Mouse (Mus musculus): ENCODE measurements around the gene Npffr2. TPM values are rescaled to one million over a fixed set of nuclear protein-coding genes. Genes with fewer than 3 reads are reported as not detected.

The Npffr2 gene
- polyA plus RNA-seq, 1 experiment, result 0.14 TPM

- DNase-seq (ENCODE audit: low read depth), result peak; percentile 10
- TF ChIP-seq CTCF (IDR thresholded peaks at IDR 0.05; ENCODE audit: borderline replicate concordance, extremely low read depth, insufficient read depth, insufficient read length) (no peak), POLR2A (IDR thresholded peaks at IDR 0.05; ENCODE audit: borderline replicate concordance, extremely low read depth, insufficient read depth, insufficient read length, poor library complexity, severe bottlenecking) (no peak)
Observed at GRCm38 (mm10) chr5:89578678-89579077, 51.4 kb downstream of the Npffr2 start.

- TF ChIP-seq POLR2A (IDR thresholded peaks at IDR 0.05; ENCODE audit: borderline replicate concordance, extremely low read depth, insufficient read depth, insufficient read length, poor library complexity, severe bottlenecking), result no peak
- TF ChIP-seq CTCF (IDR thresholded peaks at IDR 0.05; ENCODE audit: borderline replicate concordance, extremely low read depth, insufficient read depth, insufficient read length), result no peak
- DNase-seq (ENCODE audit: low read depth), result peak; percentile 14
Observed at GRCm38 (mm10) chr5:89579181-89579580, 52.0 kb downstream of the Npffr2 start.

DNA sequence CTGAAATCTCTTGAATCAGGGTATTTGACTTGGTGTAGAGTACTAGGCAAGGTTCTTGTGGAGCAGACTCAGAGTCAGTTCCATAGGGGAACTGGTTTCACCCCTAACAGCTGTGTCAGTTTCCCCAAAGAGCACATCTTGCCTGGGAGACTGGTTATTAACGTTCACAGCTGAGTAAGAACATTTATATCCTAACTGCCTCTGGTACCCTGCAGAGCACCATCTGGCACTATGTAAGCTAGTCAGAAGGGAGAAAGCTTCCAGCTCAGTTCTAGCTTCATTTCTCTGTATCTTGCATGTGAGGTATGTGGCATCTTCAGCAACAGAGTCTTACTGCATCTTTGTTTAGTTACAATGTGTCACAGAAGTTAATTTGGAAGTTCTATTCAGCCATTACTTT is 53.9 kb downstream of the Npffr2 start:
- DNase-seq (ENCODE audit: low read depth), result peak; percentile 50

DNA sequence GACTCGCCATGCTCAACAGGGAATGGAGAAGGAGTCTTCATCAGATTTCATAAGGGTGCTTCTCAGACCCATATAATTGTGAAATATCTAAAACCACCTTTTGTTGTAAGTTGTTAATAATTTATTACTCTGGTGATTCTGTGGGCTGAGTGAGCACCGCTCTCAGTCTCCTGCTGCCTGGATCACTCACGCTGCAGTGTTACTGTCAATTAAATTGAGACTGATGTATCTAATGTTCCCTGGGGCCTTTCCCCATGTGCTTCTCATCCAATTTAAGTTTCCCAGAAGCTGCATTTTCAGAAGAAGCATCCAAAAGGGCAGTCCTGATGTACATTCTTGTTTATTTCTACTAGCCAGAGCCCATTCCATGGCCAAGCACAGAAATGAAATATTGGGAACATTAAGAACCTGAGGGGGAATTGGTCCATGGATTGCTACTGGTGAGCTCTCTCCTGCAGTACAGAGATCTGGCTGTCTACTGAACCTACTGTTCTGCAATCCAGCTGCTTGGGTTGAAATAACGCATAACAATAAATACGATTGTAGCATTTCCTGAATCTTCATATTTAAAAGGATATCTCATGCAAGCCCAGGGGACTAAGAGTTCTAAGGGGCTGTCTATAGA is 54.6 kb downstream of the Npffr2 start:
- TF ChIP-seq CTCF (IDR thresholded peaks at IDR 0.05; ENCODE audit: borderline replicate concordance, extremely low read depth, insufficient read depth, insufficient read length) (no peak), POLR2A (IDR thresholded peaks at IDR 0.05; ENCODE audit: borderline replicate concordance, extremely low read depth, insufficient read depth, insufficient read length, poor library complexity, severe bottlenecking) (no peak)
- DNase-seq (ENCODE audit: low read depth), result peak; percentile 56

More for the DNA sequence above, 53.9 kb downstream of the Npffr2 start:
- no peak for TF ChIP-seq POLR2A (IDR thresholded peaks at IDR 0.05; ENCODE audit: borderline replicate concordance, extremely low read depth, insufficient read depth, insufficient read length, poor library complexity, severe bottlenecking)
- no peak for TF ChIP-seq CTCF (IDR thresholded peaks at IDR 0.05; ENCODE audit: borderline replicate concordance, extremely low read depth, insufficient read depth, insufficient read length)

GRCm38 (mm10) chr5:89585021-89585420 is 57.8 kb downstream of the Npffr2 start:
- DNase-seq (ENCODE audit: low read depth), result no peak
- TF ChIP-seq CTCF (IDR thresholded peaks at IDR 0.05; ENCODE audit: borderline replicate concordance, extremely low read depth, insufficient read depth, insufficient read length), result no peak
- no peak for TF ChIP-seq POLR2A (IDR thresholded peaks at IDR 0.05; ENCODE audit: borderline replicate concordance, extremely low read depth, insufficient read depth, insufficient read length, poor library complexity, severe bottlenecking)

DNA sequence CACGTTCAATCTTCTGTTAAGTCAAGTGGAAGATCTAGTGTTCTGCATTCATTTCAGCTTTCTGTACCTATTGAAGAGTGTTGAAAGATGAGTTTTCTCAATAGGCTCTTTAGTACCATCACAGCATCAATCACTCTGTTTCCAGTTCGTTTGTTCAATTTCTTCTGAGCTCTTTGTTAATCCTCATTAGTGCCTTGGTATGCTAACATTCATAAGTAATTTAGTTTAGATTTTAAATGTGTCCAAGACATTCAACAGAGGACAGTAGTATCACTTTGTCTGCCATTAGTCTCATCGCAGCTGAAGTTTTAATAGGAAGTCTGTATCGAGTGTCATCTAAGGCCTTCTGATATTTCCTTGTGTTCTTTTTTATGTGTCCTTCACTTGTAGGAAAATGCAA is 65.1 kb downstream of the Npffr2 start:
- TF ChIP-seq CTCF (IDR thresholded peaks at IDR 0.05; ENCODE audit: borderline replicate concordance, extremely low read depth, insufficient read depth, insufficient read length), result no peak
- DNase-seq (ENCODE audit: low read depth), result no peak

- peak; percentile 78 for DNase-seq (ENCODE audit: low read depth)
- TF ChIP-seq CTCF (IDR thresholded peaks at IDR 0.05; ENCODE audit: borderline replicate concordance, extremely low read depth, insufficient read depth, insufficient read length), result no peak
- no peak for TF ChIP-seq POLR2A (IDR thresholded peaks at IDR 0.05; ENCODE audit: borderline replicate concordance, extremely low read depth, insufficient read depth, insufficient read length, poor library complexity, severe bottlenecking)
Observed at GRCm38 (mm10) chr5:89611322-89612015, 84.2 kb downstream of the Npffr2 start.

DNA sequence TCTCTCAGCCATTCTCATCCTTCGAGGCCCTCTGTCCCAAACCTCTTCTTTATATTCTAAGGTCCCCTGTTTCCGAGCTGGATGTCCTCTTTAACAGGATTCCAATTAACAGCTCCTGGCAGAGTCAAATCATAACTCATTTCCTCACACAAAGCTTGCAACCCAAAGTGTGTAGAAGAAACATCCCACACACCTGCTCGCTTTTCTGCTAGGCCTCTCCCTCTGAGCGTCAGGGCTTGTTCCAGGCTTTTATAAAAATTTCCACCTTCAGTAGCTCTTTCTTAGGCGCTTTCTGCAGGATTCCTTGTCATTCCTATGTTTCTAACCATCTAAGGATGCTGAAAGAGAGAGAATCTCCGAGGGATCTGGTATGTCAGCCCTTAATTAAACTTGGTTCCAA is 85.0 kb downstream of the Npffr2 start:
- peak; percentile 32 for DNase-seq (ENCODE audit: low read depth)
- no peak for TF ChIP-seq CTCF (IDR thresholded peaks at IDR 0.05; ENCODE audit: borderline replicate concordance, extremely low read depth, insufficient read depth, insufficient read length)
- TF ChIP-seq POLR2A (IDR thresholded peaks at IDR 0.05; ENCODE audit: borderline replicate concordance, extremely low read depth, insufficient read depth, insufficient read length, poor library complexity, severe bottlenecking), result no peak

DNA sequence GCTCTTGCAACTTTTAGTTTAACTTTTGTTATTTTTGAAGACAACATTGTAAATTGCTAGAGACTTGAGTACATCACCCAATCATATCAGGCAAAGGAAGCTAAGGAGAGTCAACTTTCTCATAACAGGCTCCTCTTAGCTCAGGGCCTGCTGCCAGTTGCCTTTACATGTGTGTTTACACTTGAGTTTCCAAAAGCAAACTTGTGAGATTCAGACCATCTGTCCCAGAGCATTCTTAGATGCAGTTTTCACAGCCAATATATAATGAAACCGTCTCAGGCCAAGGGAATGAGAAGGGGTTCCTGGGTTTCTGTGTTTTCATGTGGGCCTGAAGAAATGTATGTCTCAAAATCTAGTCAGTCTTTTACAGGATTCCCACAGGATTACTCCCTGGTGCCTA is 104.4 kb downstream of the Npffr2 start:
- TF ChIP-seq CTCF (IDR thresholded peaks at IDR 0.05; ENCODE audit: borderline replicate concordance, extremely low read depth, insufficient read depth, insufficient read length) (no peak), POLR2A (IDR thresholded peaks at IDR 0.05; ENCODE audit: borderline replicate concordance, extremely low read depth, insufficient read depth, insufficient read length, poor library complexity, severe bottlenecking) (no peak)
- peak; percentile 90 for DNase-seq (ENCODE audit: low read depth)

Other genes starting within 250 kb of the Npffr2 start
- 0.14 and 0.27 TPM in 2 replicates for gene Gc, start 69.5 kb upstream of the Npffr2 start, polyA plus RNA-seq (2012; rRNA removed)

Data from brain, embryonic 14.5 days (tissue).